Mouse (Mus musculus): ENCODE measurements at regions not wholly inside any gene's neighbourhood (a gene's known extent, or its start where the extent isn't known, plus 50 kb on each side); places are given as distances from the start of the nearest gene placed in this dataset.

DNA sequence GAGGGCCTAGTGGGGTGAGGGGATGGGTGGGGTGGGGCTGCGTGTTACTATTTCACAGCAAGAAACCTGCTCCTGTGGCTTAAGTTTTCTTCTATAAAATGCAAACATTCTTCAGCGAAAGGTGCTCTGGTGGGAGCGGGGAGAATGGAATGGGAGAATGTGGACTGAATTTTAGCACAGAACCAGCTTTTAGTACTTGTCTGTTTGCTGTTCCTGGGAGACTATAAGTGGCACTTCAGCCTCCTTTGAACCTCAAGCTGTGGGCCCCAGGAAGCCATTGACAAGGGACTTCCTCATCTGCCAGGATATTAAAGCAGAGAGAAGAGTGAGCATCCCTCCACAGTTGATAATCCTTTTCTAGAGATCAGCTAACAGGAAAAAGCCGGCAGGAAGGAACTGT lies 580.2 kb downstream of the Zfp706 start:
- DNase-seq (ENCODE audit: low spot score in 2 of 2) = no peak

DNA sequence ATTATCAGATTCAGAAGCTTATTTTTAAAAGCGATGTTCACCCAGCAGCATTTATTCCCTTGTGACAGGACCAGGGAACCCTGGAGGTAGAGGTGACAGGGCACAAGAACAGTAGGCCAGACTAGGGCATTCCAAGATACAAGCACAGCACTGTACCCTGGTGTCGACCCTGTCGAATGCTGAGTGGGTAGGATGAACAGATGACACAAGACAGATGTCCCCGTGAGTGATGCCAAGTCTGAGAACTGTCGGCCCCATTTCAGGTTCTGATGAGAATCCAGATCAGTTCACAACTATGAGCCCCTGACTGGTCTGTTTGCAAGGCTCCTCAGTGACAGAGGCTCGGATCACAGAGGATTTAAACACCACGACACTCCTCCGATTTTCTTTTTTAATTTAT lies 581.7 kb downstream of the Zfp706 start:
- DNase-seq (ENCODE audit: low spot score in 2 of 2) = no peak

DNA sequence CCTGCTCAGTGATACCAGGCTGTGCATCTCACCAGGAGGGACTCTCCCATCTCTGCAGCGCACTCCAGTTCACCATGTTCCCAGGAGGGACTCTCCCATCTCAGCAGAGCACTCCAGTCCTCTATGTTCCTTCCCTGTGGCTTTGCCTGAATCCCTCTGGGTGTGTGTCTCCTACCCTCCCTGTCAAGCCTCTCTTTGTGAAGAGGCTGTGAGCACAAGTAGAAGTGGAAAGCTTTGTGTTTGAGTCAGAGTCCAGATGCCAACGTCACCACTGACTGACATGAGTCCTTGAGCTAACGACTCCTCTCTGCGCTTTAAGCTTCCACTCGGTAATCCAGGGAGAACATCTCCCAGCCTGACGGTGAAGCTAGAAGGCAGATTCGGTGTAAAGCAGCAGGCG lies 583.5 kb downstream of the Zfp706 start:
- no peak for DNase-seq (ENCODE audit: low spot score in 2 of 2)

DNA sequence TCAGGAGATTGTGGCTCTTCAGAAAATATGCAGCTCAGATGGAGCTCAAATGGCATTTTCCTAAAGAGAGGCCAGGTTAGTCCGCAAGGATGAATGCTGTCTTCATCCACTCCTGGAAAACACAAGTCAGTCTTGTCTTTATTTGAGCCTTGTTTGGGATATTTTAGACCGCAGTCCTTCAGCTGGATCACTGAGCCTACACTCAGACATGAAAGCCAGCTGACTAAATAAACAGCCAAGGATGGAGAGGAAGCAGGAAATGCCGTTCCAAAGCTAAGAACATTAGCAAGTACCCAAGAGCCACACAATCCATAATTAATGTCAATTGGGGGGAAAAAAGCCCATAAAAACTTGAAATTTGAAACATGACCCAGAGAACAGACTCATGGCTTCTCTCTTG lies 584.8 kb downstream of the Zfp706 start:
- DNase-seq (ENCODE audit: low spot score in 2 of 2) = no peak

DNA sequence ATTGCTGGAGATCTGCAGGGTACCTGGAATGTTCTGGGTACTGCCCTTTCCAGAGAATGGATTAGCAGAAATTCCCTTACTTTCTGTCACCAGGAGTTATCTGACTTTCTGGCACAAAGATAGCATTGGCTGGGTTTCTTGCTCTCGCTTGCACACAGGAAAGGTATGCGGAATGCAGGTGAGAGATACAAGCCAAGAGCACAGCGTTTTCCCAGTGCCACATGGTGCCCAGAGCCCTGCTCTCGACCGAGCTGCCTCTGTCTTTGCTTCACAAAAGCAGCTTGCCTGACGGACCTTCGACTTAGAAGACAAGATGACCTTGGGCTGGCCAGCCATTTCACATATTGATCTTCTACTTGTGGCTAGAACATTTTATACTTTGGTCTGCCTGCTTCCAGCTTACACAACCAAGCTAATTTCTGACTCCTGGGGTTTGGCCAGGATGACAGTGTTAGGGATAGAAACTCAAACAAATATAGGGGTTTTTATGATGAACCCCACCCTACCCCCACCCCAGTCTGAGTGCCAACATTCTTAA lies 587.6 kb downstream of the Zfp706 start:
- DNase-seq (ENCODE audit: low spot score in 2 of 2) = no peak

DNA sequence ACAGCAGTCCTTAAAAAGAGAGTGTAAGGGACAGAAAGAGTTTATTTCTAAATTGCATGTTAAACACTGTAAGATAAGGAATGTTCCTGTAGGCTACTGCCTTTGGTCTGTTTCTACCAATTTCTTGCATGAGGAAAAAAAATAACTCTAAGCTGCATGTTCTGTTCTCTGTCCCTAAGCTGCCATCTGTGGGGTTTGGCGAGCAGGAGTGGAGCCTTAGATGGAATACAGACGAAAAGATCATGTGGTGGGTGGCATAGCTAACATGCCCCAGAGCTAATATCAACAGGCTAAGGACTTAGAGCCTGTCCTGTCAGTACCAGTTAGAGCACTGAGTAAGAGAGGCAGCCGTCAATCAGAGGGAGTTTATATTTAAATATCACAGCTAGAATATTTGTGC lies 590.1 kb downstream of the Zfp706 start:
- no peak for DNase-seq (ENCODE audit: low spot score in 2 of 2)

DNA sequence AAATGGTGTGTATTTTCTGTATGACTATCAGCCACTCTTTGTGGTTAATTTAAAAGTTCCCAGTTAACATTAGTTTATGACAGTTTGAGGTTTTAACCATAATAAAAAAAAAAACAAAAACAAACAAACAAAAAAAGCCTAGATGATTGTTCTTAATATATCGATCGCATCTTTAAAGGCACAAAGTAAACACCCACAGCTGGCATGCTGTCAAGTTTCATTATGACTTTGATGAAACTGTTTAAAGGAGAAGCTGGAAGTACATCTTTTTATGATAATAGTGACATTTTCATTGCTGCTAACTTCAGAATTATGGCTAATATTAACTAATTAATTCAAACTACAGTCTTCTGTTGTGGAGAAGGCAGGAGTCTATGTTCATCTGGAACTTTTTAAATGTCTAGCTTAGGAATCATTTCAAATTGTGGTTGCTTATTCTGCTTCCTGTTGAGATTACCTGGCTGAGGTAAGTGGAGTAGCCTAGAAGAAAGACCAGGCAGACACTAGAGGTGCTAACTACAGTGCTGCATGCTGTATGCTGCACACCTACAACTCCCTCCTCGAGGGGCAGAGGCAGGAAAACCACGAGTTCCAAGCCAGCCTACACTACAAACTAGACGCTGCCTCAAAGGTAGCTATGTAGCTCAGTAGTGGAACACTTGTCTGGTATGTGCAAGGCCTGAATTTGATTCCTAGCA lies 591.9 kb downstream of the Zfp706 start:
- DNase-seq (ENCODE audit: low spot score in 2 of 2) = no peak

DNA sequence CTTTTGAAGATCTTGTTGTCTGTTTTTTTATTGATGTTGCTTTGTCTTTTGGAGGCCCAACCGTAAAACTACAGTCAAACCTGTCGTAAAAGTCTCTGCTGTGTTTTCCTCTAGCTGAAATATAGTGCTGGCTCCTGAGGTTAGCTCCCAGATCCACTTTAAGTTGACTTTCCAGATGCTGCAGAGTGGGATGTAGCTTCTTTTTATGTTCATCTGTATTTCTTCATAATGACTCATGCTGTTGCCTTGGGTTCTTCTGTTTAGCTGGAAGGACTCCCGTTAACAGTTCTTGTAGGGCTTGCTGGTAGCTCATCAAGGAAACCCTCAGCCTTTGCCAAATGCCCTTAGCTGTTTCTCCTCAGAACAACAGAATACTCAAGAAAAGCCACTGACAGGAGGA lies 595.6 kb downstream of the Zfp706 start:
- no peak for DNase-seq (ENCODE audit: low spot score in 2 of 2)

DNA sequence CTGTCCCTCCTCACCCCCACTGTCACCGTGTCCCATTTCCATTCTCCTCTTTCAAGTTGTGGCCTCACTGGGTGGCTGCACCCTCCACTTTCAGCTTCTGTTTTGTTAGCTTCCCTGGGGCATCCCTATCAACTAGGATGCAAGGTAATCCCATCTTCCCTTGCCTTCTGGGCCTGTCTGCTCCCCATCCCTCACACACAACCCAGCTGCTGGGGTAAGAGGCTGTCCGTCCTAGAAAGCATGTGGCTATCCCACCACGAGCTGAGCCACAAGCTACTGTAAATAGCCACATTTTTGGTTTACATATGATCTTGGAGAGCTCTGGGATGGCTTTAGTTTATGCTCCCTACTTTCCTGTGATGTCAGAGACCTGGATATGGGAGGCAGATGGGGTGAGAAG lies 602.1 kb downstream of the Zfp706 start:
- DNase-seq (ENCODE audit: low spot score in 2 of 2) = no peak

DNA sequence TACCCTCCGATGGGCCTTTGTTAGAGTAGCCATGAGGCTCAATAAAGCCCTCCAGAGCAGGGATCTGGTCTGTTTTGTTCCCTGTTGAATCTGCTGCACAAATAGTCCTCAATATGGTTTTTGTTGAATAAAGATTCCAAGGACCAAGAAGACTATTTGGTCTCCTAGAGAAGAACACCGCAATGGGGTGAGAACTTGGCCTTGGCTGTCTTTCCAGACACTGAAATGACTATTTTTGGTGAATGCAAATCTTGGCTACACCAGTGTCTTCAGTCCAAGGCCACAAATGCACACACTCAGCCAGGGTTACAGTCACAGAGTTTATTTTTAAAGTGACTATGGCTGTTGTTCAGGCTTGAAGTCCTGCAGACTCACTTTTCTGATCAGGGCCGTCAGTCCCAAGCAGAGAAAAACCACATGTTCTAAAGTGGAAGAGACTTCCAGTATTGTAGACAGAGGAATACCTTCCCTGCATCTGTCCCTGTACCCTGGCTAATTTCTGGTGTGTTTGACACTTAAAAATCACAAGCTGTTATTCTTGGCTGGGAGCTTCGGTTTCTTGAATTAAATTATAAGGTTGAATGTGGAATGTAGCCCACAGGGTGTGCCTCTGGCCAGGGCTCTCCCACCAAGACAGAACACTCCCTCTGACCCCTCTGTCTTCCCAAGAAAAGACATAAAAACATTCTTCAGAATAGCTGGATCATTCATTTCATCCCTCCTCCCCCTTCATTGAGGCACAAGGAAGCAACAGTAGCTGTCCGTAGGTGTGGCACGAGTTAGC lies 604.0 kb downstream of the Zfp706 start:
- DNase-seq (ENCODE audit: low spot score in 2 of 2) = no peak

DNA sequence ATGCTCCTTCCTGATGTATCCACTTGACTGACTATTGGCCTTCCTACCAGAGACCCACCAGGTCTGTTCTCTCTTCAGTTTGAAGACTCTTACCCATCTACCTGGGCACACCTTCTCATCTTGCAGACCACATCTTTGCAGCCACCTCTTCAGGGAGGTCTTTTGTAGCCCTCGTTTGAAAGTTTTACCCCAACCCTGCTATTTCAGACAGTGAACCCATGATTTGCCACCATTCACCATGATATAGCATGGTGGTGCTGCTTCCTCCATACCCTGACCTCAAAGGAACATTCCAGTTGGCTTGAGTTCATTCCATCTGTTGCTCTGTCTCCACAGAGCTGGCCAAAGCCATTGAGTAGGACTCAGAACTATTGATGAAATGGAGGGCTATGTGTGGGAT lies 605.5 kb downstream of the Zfp706 start:
- no peak for DNase-seq (ENCODE audit: low spot score in 2 of 2)

DNA sequence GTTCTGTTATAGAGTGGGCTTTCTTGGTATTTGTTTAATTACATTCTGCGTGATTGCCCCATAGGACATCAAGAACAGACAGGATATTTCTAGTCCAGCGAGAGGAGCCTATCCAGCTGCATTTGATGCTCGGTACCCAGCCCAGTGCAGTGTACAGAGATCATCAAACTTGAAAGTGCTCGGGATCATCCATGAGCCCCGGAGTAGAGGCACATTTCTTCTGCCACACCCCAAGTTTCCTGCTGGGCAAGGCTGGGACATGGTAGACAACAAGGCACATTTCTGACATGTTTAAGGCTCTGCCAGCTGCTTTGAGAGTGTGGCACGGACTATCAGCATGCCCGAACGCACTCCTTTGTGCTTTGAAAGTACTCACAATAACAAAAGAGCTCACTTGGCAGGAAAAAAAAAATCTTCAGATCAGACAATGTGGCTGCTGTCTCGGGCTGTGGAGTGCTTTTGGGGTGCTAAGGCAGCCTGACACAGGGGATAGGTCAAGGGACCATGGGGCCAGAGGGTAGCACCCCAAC lies 607.2 kb downstream of the Zfp706 start:
- DNase-seq (ENCODE audit: low spot score in 2 of 2) = no peak

DNA sequence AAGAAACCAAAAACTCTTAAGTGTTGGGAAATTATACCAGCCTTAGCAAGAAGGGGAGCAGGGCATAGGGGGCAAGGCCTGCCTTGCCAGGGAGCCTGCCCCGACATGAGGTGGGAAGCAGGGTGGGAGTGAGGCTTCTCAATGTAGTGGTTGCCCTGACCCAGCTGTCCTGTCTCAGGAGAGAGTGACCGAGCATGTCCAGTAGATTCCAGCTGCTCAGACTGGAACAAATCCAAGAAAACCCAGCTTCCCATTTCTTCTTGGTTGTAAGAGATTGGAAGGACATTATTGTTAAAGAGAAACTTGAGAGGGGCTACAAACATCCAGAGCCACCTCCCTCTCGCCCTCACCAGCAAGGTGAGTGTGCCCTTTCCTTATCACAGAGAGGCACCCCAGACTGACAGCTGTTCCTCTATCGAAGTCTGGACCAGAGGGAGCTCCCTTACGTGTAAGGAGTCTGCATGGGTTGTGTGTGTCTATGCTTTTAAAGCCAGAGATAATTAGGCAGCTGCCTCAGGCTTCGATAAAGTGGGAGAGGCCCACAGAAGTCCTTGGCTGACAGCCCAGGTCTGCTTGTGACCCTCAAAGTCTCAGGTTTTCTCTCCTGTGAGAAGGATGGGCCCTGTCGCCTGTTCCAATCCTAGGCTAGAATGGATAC lies 608.1 kb downstream of the Zfp706 start:
- no peak for DNase-seq (ENCODE audit: low spot score in 2 of 2)

DNA sequence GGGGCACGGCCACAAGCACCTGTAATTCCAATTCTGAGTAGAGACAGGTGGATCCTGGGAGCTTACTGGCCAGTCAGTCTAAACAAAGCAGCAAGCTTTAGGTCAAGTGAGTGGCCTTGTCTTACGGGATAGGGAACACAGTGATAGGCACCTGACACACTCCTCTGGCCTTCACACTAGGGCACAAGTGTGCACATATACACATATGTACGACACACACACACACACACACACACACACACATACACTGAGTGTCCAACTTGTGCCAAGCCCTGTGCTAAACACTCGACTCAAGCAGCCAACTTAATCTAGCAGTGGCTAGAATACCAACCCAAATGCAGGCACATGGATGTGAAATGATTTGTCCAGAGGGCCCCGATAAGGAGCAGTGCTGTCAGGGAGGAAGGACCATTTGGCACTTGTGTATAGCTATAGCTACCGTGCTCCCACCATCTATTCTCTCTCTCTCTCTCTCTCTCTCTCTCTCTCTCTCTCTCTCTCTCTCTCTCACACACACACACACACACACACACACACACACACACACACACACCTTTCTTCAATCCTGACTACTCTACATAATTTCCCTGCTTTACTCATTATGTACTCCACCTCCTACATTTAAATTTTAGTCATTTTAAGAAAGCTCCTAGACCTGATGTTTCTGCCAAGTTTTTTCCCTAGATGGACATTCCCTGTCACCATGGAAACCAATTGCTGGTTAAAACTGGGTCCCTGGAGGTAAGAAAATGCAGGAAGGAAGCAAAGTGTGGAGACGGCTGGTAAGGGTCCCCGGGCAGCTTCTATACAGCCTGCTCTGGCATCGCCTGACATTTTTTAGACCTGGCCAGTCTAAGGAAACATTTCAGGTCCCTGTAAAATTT lies 609.2 kb downstream of the Zfp706 start:
- DNase-seq (ENCODE audit: low spot score in 2 of 2) = no peak

DNA sequence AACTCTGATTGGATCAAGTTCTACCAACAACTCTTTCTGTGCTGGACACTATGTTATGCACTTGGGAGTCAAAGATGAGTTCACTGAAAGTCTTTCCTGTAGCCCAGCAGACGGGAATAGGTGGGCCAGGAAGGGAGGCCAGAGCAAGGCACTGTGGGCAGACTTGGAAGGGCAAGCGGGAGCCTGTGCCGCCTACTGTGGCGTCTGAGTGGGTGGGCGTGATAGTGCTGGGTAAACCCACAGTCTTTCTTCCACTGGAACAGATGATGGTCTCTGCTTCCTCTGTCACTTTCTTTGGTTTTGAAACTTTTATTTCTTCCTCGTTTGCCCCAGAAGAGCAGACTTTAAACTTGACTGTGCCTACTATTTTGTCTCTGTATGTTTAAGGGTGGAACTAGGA lies 610.8 kb downstream of the Zfp706 start:
- DNase-seq (ENCODE audit: low spot score in 2 of 2) = no peak

DNA sequence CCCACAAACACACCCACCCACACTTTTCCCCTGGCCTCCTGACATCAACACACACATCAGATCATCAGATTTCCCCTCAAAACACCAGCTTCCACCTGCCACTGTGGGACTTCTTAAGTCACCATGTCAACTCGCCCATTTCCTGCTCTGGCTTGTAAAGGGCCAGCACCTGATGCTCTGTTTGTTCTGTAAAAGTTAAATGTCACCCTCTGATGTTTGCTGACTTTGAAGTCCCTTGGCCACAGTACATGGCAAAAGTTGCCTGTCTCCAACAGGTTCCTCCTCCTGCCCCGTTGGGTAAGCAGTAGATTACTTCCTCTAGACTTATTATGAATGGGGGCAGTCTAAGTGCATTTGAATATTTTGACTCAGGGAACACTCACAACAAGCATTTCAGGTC lies 611.3 kb downstream of the Zfp706 start:
- peak; percentile 28 to 41 for DNase-seq (ENCODE audit: low spot score in 2 of 2)

DNA sequence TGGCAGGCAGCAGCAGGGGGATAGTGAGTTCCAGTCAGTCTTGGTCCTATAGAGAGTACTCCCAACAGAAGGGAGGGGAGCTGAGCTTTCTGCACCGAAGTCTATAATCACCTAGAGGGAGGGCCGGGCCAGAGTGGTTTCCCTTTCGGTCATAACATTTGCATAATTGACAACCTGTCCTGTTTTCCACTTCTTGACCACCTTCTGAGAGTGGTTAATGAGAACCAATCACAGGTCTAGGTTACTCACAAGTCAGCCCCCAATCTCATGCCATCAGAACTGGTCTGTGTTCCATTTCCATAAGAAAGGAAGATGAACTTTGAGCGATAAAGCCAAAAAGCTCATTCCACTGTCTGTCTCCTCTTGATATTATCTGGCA lies 611.9 kb downstream of the Zfp706 start:
- DNase-seq (ENCODE audit: low spot score in 2 of 2) = no peak

DNA sequence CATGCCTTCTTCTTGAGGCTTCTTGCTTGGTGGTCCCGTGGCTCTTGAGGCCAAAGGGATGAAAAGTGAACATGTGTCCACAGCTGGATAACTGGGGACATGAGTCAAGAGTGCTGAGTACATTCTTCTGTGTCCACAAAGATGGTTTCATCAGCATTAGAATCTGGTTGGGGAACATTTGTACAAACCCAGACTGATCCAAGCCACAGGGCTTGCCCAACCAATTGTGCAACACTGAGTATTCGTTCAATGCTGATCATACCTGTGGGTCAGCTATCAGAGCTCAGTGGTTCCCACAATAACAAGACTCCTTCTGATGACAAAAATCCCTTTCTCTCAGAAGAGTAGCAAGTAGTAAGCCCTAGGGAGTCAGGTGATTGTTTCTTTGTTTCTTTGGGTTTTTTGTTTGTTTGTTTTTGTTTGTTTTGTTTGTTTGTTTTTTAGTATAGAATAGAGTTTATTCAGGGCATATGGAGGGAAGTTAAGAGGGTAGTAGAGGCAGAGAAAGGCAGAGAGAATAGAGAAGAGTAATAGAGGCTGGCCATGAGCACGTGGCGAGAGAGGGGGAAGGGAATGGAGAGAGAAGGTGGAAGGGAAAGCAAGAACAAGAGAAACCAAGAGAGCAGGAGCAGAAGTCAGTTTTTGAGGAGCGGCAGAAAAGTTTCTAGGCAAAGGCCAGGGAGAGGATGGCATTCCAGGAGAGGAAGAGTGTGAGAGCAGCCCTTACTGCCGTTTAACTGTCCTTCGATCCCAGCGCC lies 612.5 kb downstream of the Zfp706 start:
- no peak for DNase-seq (ENCODE audit: low spot score in 2 of 2)

DNA sequence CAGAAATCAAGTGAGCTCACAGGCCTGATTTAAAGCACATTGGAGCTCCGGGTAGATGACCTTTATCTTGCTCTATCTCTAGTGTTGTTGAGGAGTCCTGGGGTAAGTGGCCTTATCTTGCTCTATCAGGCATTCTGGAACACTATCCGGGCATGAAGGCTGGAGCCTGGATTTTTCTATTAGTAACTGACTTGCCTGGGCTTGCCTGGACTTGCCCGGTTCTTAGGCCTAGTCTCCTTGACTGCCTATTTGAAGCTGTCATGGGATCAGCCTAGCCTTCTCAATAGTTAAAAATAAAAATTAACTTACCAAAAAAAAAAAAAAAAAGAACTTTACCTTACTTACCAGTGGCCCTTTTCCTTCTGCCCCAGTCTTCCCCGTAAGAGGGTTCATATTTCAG lies 617.8 kb downstream of the Zfp706 start:
- no peak for DNase-seq (ENCODE audit: low spot score in 2 of 2)

DNA sequence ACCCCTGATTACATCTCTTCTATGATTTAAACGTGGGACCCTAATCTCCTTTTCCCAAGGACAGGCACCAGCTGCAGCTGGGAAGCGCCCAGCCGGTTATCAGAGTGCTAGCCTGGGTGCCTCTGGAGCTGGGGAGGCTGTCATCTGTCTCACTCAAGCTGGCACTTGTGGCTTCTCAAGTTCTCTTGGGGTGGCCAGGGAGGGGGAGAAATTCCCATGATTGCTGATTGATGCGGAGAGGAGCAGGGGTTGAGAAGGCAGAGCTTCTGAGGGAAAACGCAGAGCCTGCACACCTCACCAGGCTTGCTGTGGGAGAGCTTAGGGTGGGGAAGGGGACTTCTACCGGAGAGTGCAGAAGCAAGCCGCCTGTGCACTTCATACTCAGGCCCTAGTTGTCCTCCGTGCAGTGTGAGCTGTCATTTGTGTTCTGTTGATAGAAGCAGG lies 626.3 kb downstream of the Zfp706 start:
- no peak for DNase-seq (ENCODE audit: low spot score in 2 of 2)

Measured in thymus, postnatal 10 days (tissue).